Mouse (Mus musculus) intestine, postnatal 0 days (tissue): ENCODE results near the gene Trim80. TPM values are rescaled to one million over a fixed set of nuclear protein-coding genes. Genes with fewer than 3 reads are reported as not detected.
A peak's percentile ranks its signal among the peaks of the same experiment; 100 is the strongest.

Experiments
- ATAC-seq: fragments of 200-750 bp; cut with Nextera tagmentation; 2 replicates; pipeline ENCODE4 v1.8.0; 2017; ENCODE audit warnings: mild to moderate bottlenecking, moderate TSS enrichment, moderate library complexity
- H3K27ac ChIP-seq: fragments of 300-500 bp; sonication (generic); 2 replicates; pipeline ENCODE4 v1.5.1; 2014; ENCODE audit warnings: mild to moderate bottlenecking, low read depth, low read length, moderate library complexity
- H3K27me3 ChIP-seq: fragments of 300-500 bp; sonication (generic); replicated peaks from 2 replicates; pipeline ENCODE4 v1.6.1; 2014; ENCODE audit warnings: low read length, mixed read lengths; ENCODE audit not compliant: control insufficient read depth, insufficient read depth
- H3K36me3 ChIP-seq: fragments of 300-500 bp; sonication (generic); 2 replicates; pipeline ENCODE4 v1.6.1; 2014; ENCODE audit warnings: mild to moderate bottlenecking, moderate library complexity; ENCODE audit not compliant: control insufficient read depth, insufficient read depth
- H3K4me1 ChIP-seq: fragments of 300-500 bp; sonication (generic); replicated peaks from 2 replicates; pipeline ENCODE4 v1.6.1; 2014; ENCODE audit warnings: antibody characterized with exemption, low read length, mixed read lengths; ENCODE audit not compliant: control insufficient read depth, insufficient read depth
- H3K4me2 ChIP-seq: fragments of 300-500 bp; sonication (generic); replicated peaks from 2 replicates; pipeline ENCODE4 v1.6.1; 2014; ENCODE audit warnings: low read depth, mild to moderate bottlenecking, moderate library complexity
- H3K4me3 ChIP-seq: fragments of 300-500 bp; sonication (generic); 2 replicates; pipeline ENCODE4 v1.5.1; 2014; ENCODE audit warnings: low read depth, low read length
- H3K9ac ChIP-seq: fragments of 300-500 bp; sonication (generic); 2 replicates; pipeline ENCODE4 v1.6.1; 2014; ENCODE audit warnings: mild to moderate bottlenecking, low read depth, low read length
- H3K9me3 ChIP-seq: fragments of 300-500 bp; sonication (generic); 2 replicates; pipeline ENCODE4 v1.6.1; 2016; ENCODE audit warnings: mixed run types; ENCODE audit not compliant: control insufficient read depth
- CTCF ChIP-seq: sonication (generic); IDR thresholded peaks from 2 replicates; pipeline ENCODE4 v1.5.1; 2016; ENCODE audit warnings: low read depth, mild to moderate bottlenecking, control low read depth, antibody characterized with exemption, moderate library complexity
- WGBS: fragments of 180-500 bp; shearing (Covaris S2); extraction: QIAGEN DNeasy Blood & Tissue Kit; methylation state at CpG from one replicate; pipeline ENCODE4 v1.1.7; 2014; 5-methylcytosine and 5-hydroxymethylcytosine counted together
- polyA plus RNA-seq: library from polyadenylated mRNA; unstranded; fragments of >200 nt; fragmentation: Nextera tagmentation; extraction: Ambion mirVana; gene quantifications from 2 replicates; pipeline ENCODE4 v1.2.1, GENCODE M21; 2015

Trim80 gene
- polyA plus RNA-seq, 1 experiment from 2014 or later: 1.1 TPM

DNA sequence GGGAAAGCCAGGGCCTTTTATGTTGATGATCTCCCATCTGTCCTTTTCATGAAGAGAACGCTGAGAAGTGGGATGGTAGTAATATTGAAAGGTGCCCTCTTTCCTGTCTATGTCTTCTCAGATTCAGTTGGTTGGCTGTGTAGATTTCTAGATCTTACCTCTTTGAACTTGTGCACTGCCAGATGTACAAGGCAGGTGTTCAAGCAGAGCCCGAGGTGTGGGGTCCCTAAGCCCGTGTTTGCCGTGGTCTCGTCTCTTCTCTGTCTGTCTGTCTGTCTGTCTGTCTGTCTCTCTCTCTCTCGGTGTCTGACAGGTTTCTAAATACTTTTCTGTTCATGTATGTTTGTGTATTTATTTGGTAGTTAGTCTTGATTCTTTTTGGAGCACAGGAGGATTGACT lies 14.7 kb upstream of the Trim80 start:
- no peak for ATAC-seq
- Histone ChIP-seq H3K9ac (no peak overlapping the region), H3K4me3 (no peak overlapping the region), H3K27ac (no peak overlapping the region), H3K4me2 (no peak overlapping the region), H3K27me3 (no peaks in the 10 kb centered on the region), H3K4me1 (no peaks in the 10 kb centered on the region), H3K9me3 (no peaks in the 10 kb centered on the region), H3K36me3 (peaks cover 60% of the 10 kb centered on the region)
- WGBS: 90% methylated on average over 6 of the region's 6 CpGs
- no peak for TF ChIP-seq CTCF

DNA sequence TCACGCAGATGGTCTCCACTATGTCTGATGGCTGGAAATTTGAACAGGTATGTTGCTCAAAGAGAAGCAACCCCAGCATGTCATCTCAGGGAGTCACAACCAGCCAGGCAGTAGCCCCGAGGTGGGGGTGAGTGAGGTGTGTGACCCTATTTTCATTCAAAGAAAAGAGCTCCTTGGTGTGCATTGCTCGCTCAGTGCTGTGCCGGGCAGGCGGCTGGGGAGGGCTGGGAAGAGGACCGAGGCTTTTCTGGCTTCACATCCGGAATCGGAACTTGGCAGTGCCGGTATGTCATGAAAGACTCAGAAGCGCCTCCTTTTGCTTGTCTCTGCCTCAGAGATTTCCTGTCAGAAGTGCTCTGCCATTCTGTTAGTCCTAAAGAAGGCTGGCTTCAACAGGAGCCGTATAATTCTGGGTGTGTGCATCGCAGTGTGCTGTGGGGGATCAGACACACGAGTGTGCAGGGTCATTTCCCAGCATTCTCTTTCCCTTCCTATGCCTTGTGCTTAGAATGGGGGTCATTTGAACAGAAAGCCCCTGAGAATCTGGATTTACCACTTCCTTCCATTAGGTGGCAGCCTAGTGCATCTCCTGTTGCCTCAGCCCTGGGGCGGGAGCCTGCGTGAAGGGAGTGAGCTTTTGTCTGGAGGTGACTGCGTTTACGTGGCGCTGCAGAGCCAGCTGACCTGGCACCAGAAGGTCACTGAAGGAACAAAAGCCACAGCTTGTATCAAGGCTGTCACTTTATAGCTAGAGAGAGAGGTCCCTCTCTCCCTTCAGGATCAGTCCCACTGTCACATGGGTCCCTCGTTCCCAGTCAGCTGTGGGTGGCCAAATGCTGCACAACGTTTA lies 12.6 kb upstream of the Trim80 start:
- TF ChIP-seq CTCF: peak; percentile 95
- Histone ChIP-seq H3K36me3 (peaks cover 73% of the 10 kb centered on the region), H3K4me1 (no peaks in the 10 kb centered on the region), H3K4me3 (no peak overlapping the region), H3K4me2 (0 out of 2 replicates have a peak overlapping the region, but pooled peaks have one; percentile 7), H3K9me3 (no peaks in the 10 kb centered on the region), H3K9ac (no peak overlapping the region), H3K27me3 (no peaks in the 10 kb centered on the region), H3K27ac (peak overlapping the region; percentile 15; the same call in 1 of the 2 replicates)
- ATAC-seq: peak; percentile 51; the same call in 1 of the 2 replicates
- 39% methylated on average over 20 of the region's 20 CpGs for WGBS

DNA sequence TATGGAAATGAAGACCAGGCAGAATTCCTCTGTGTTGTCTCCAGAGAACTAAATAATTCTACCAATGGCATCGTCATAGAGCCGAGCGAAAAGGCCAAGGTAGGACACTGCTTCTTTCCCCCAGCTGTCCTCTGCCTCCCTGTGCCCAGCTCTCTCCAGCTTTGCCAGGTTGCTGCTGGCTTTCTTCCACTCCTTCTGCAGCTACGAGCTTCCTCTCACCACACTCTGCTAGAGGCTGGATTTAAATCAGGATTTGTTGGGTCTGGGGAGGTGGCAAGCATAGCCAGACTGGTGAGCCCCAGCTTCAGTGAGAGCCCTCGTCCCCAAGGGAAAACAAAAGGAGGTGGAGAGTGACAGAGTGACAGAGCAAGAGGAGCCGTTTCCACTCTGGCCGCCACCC lies 11.0 kb upstream of the Trim80 start:
- H3K36me3 ChIP-seq: peaks cover 66% of the 10 kb centered on the region
- 88% methylated on average over 7 of the region's 7 CpGs for WGBS
- no peak for ATAC-seq

DNA sequence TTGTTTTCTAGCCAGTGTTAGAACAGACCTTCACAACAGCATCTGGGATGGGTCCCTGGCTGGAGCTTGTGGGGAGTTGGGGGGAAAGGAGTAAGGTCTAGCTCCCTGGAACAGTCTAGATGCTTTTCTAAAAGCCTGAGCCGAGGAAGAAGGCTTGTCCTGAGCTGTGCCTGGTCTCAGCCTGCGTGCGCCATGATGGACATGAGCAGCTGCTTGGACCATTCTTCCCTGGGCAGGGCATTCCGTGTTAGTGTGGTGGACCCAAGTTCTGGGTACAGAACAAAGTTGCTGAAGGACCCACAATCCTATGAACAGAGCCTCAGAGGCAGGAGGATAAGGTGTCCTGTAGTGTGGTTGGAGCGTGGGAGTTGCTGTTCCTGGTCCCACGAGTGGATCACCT lies 9.8 kb upstream of the Trim80 start:
- H3K4me3 ChIP-seq: no peak overlapping the region
- no peak for ATAC-seq
- H3K9me3 ChIP-seq: no peaks in the 10 kb centered on the region
- peaks cover 54% of the 10 kb centered on the region for H3K36me3 ChIP-seq
- no peaks in the 10 kb centered on the region for H3K27me3 ChIP-seq
- peaks cover 4% of the 10 kb centered on the region; the same call in 1 of the 2 replicates for H3K4me1 ChIP-seq
- no peak overlapping the region for H3K27ac ChIP-seq
- 94% methylated on average over 6 of the region's 6 CpGs for WGBS
- no peak for TF ChIP-seq CTCF
- no peak overlapping the region for H3K9ac ChIP-seq
- H3K4me2 ChIP-seq: no peak overlapping the region

More for the DNA sequence above, 11.0 kb upstream of the Trim80 start:
- peaks cover 4% of the 10 kb centered on the region; the same call in 1 of the 2 replicates for H3K4me1 ChIP-seq
- no peak overlapping the region for H3K9ac ChIP-seq
- no peaks in the 10 kb centered on the region for H3K9me3 ChIP-seq
- no peak overlapping the region for H3K27ac ChIP-seq
- no peak overlapping the region for H3K4me3 ChIP-seq
- H3K27me3 ChIP-seq: no peaks in the 10 kb centered on the region
- H3K4me2 ChIP-seq: no peak overlapping the region
- TF ChIP-seq CTCF: no peak

DNA sequence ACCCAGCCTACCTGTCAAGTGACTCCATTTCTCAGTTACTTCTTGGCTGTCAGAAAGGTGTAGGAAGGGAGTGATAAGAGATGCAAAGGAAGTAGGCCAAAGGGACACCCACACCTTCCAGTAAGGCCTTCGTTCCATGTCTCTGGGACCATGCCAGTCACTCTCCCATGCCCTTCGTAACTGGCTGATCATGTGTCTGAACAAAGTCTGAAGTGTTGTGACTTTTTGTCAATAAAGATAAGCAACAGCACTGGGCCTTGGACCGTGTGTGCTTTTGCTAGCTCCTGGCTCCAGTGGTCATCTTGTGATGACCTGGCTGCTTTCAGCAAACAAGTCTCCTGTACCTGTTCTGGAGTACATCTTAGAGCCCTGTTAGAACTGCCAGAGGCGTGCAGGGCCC lies 7.5 kb upstream of the Trim80 start:
- Histone ChIP-seq H3K27me3 (no peaks in the 10 kb centered on the region), H3K4me1 (peaks cover 4% of the 10 kb centered on the region; the same call in 1 of the 2 replicates), H3K27ac (peak overlapping the region; percentile 71), H3K9me3 (no peaks in the 10 kb centered on the region), H3K36me3 (peaks cover 44% of the 10 kb centered on the region), H3K4me2 (no peak overlapping the region), H3K4me3 (no peak overlapping the region), H3K9ac (no peak overlapping the region)
- ATAC-seq: peak; percentile 78
- 50% methylated on average over 4 of the region's 4 CpGs for WGBS
- TF ChIP-seq CTCF: no peak

DNA sequence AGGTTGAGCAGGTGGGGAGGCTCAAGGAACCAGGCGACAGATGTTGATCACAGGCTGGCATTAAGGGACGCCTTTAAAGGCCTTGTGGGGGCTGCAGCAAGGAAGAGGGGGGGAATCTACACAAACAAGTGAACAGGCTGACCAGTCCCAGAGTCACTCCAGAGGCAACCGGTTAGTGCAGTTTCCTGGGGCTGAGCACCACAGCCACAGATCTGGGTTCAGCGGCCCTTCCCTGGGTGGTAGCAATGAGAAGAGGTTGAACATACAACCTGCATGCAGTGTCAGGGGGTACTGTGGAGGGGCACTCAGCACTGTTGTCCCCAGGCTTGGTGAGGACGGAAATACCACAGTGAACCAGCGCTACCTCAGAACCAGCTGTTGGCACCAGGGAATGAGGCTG lies 7.0 kb upstream of the Trim80 start:
- WGBS: 74% methylated on average over 6 of the region's 6 CpGs
- peaks cover 39% of the 10 kb centered on the region for H3K36me3 ChIP-seq
- no peak overlapping the region for H3K4me2 ChIP-seq
- no peaks in the 10 kb centered on the region for H3K9me3 ChIP-seq
- H3K27me3 ChIP-seq: no peaks in the 10 kb centered on the region
- peak overlapping the region; percentile 71 for H3K27ac ChIP-seq
- no peak overlapping the region for H3K4me3 ChIP-seq
- 0 out of 2 replicates have a peak, but pooled peaks have one; percentile 5 for ATAC-seq
- peaks cover 4% of the 10 kb centered on the region; the same call in 1 of the 2 replicates for H3K4me1 ChIP-seq
- no peak overlapping the region for H3K9ac ChIP-seq
- no peak for TF ChIP-seq CTCF
